Mouse (Mus musculus): ENCODE measurements at regions not wholly inside any gene's neighbourhood (a gene's known extent, or its start where the extent isn't known, plus 50 kb on each side); places are given as distances from the start of the nearest gene placed in this dataset.

GRCm38 (mm10) chr2:178642137-178643052 is 212.1 kb downstream of the Cdh26 start:
- intact Hi-C loops (cut with DNase I), result no loop called here
- DNase-seq, result no peak

- no peak for DNase-seq
- intact Hi-C loops (cut with DNase I), result no loop called here
Observed at GRCm38 (mm10) chr2:178643053-178643402, 212.7 kb downstream of the Cdh26 start.

- intact Hi-C loops (cut with DNase I), result no loop called here
- DNase-seq, result no peak
Observed at GRCm38 (mm10) chr2:178643841-178644240, 213.5 kb downstream of the Cdh26 start.

- no peak for DNase-seq
- intact Hi-C loops (cut with DNase I), result no loop called here
Observed at GRCm38 (mm10) chr2:178660071-178660470, 229.7 kb downstream of the Cdh26 start.

GRCm38 (mm10) chr2:178662396-178662795 is 232.1 kb downstream of the Cdh26 start:
- intact Hi-C loops (cut with DNase I), result no loop called here
- DNase-seq, result no peak

GRCm38 (mm10) chr2:178664977-178665376 is 234.6 kb downstream of the Cdh26 start:
- DNase-seq, result peak; percentile 77
- intact Hi-C loops (cut with DNase I), result no loop called here

GRCm38 (mm10) chr2:178668451-178668850 is 238.1 kb downstream of the Cdh26 start:
- DNase-seq, result peak; percentile 20
- intact Hi-C loops (cut with DNase I), result no loop called here

- DNase-seq, result no peak
- intact Hi-C loops (cut with DNase I), result no loop called here
Observed at GRCm38 (mm10) chr2:178670952-178671351, 240.6 kb downstream of the Cdh26 start.

- DNase-seq, result peak; percentile 46
- intact Hi-C loops (cut with DNase I), result no loop called here
Observed at GRCm38 (mm10) chr2:178673621-178674020, 243.3 kb downstream of the Cdh26 start.

- peak; percentile 15 for DNase-seq
Observed at GRCm38 (mm10) chr2:178674621-178675020, 244.3 kb downstream of the Cdh26 start.

GRCm38 (mm10) chr2:178676970-178677369 is 246.6 kb downstream of the Cdh26 start:
- no peak for DNase-seq
- intact Hi-C loops (cut with DNase I), result no loop called here

More at GRCm38 (mm10) chr2:178674621-178675020, 244.3 kb downstream of the Cdh26 start:
- intact Hi-C loops (cut with DNase I), result no loop called here

- DNase-seq, result no peak
- intact Hi-C loops (cut with DNase I), result no loop called here
Observed at GRCm38 (mm10) chr2:178680368-178680767, 250.0 kb downstream of the Cdh26 start.

- intact Hi-C loops (cut with DNase I), result no loop called here
- no peak for DNase-seq
Observed at GRCm38 (mm10) chr2:178684026-178684958, 254.0 kb downstream of the Cdh26 start.

- intact Hi-C loops (cut with DNase I), result no loop called here
- DNase-seq, result no peak
Observed at GRCm38 (mm10) chr2:178685211-178685610, 254.9 kb downstream of the Cdh26 start.

GRCm38 (mm10) chr2:178686167-178686601 is 255.9 kb downstream of the Cdh26 start:
- intact Hi-C loops (cut with DNase I), result no loop called here

GRCm38 (mm10) chr2:178688586-178688985 is 258.3 kb downstream of the Cdh26 start:
- intact Hi-C loops (cut with DNase I), result no loop called here
- DNase-seq, result no peak

More at GRCm38 (mm10) chr2:178686167-178686601, 255.9 kb downstream of the Cdh26 start:
- peak; percentile 25 for DNase-seq

- no peak for DNase-seq
- intact Hi-C loops (cut with DNase I), result no loop called here
Observed at GRCm38 (mm10) chr2:178691190-178691864, 261.0 kb downstream of the Cdh26 start.

- intact Hi-C loops (cut with DNase I), result no loop called here
Observed at GRCm38 (mm10) chr2:178691865-178692228, 261.5 kb downstream of the Cdh26 start.

GRCm38 (mm10) chr2:178692231-178692630 is 261.9 kb downstream of the Cdh26 start:
- DNase-seq, result no peak
- intact Hi-C loops (cut with DNase I), result no loop called here

More at GRCm38 (mm10) chr2:178691865-178692228, 261.5 kb downstream of the Cdh26 start:
- no peak for DNase-seq

- intact Hi-C loops (cut with DNase I), result no loop called here
- DNase-seq, result peak; percentile 75
Observed at GRCm38 (mm10) chr2:178698648-178699047, 268.3 kb downstream of the Cdh26 start.

GRCm38 (mm10) chr2:178700825-178701224 is 270.5 kb downstream of the Cdh26 start:
- intact Hi-C loops (cut with DNase I), result no loop called here
- no peak for DNase-seq
